Mouse (Mus musculus) testis, adult 2 months (tissue): Measurements from ENCODE around the gene Dnmt3b.

Source experiments
- CTCF ChIP-seq: fragments of 200-500 bp; IDR thresholded peaks from 2 replicates; pipeline ENCODE4 v1.5.1; 2012; ENCODE audit warnings: low read depth, mild to moderate bottlenecking, inconsistent platforms, low read length, moderate library complexity; ENCODE audit not compliant: control insufficient read depth, insufficient read depth, insufficient replicate concordance
- POLR2A ChIP-seq: fragments of 200-500 bp; IDR thresholded peaks from 2 replicates; pipeline ENCODE4 v1.6.1; 2012; ENCODE audit warnings: low read depth, mild to moderate bottlenecking, inconsistent platforms, low read length, moderate library complexity; ENCODE audit not compliant: control insufficient read depth

DNA sequence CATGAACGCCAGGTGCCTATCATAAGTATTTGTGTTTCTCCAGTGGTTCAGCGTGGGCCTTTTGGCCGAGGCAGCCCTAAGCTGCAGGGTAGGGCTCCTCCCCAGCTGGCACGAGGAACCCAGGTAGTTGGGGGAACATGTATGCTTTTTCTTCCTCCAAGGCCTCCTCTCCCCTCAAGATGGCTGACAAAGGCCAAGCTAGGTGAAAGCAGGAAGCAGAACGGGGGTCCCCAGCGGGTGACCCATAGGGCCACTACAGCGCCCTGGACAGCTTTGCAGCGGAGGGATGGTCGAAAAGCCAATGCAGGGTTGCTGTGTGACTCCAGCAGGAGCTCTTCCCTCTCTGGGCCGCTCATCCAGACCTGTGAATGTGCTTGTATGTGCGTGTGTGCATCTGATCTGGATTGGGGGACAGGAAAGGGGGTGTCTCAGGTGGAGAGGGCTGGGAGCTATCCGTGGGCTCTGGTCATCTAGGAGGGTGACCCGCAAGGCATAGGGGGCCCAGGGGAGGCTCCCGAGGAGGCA is 415 bp upstream of the Dnmt3b start:
- TF ChIP-seq POLR2A: no peak
- TF ChIP-seq CTCF: no peak
